Mouse (Mus musculus): ENCODE data around the gene Ociad1. TPM values are rescaled to one million over a fixed set of nuclear protein-coding genes. Genes with fewer than 3 reads are reported as not detected.

Gene Ociad1
- polyA plus RNA-seq, 1 experiment, result 34.2 TPM

DNA sequence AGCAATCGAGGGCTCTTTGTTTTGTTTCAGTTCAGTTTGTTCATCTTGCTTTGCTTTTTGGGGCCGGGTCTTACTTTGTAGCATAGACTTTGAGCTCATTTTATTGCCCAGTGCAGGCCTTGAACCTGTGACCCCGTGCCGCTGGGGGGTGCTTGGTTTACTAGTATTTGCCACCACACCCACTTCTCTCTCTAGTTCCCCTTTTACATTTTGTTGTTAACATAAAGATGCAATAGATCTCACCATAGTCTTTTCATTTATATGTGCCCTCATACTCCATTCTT, 12.1 kb upstream of the Ociad1 start:
- WGBS, result 72% methylated on average over 4 of the region's 4 CpGs
- no peak for DNase-seq (ENCODE audit: low read depth in 1 of 2, low spot score in 2 of 2)
- H3K4me1 ChIP-seq (ENCODE audit: control insufficient read depth, insufficient read depth, insufficient read length), result no peaks in the 10 kb centered on the region
- no peaks in the 10 kb centered on the region for H3K36me3 ChIP-seq (ENCODE audit: control insufficient read depth, insufficient read depth, low read length)
- TF ChIP-seq CTCF (IDR thresholded peaks at IDR 0.05; ENCODE audit: extremely low read depth, insufficient read depth, insufficient read length, insufficient replicate concordance), result no peak
- no peak for TF ChIP-seq POLR2A (IDR thresholded peaks at IDR 0.05; ENCODE audit: low read depth, low read length)
- no peak overlapping the region for H3K27ac ChIP-seq (ENCODE audit: insufficient read depth, low read length)
- H3K27me3 ChIP-seq (ENCODE audit: control insufficient read depth, insufficient read depth, low read length), result no peaks in the 10 kb centered on the region
- H3K4me3 ChIP-seq (ENCODE audit: extremely low read depth, insufficient read depth, insufficient read length), result no peak overlapping the region

DNA sequence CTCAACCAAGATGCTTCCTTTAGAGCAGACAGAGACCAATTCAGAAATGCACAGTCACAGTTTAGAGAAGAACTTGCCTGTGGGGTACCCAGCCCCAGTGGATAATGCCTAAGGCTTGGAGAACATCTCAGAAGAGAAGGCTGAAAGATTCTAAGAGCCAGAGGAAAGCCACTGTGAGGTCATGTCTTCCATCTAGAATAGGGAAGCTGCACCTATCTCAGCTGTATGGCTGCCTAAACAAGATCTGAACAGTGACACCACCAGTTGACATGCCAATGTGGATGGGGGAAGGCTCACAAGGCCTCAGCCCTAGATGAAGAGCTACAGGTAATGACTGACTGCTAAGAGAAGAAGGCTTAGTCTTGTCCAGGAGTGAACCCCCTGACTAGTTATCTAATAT, 8.5 kb upstream of the Ociad1 start:
- H3K4me3 ChIP-seq (ENCODE audit: extremely low read depth, insufficient read depth, insufficient read length), result no peak overlapping the region
- no peak overlapping the region for H3K27ac ChIP-seq (ENCODE audit: insufficient read depth, low read length)

DNA sequence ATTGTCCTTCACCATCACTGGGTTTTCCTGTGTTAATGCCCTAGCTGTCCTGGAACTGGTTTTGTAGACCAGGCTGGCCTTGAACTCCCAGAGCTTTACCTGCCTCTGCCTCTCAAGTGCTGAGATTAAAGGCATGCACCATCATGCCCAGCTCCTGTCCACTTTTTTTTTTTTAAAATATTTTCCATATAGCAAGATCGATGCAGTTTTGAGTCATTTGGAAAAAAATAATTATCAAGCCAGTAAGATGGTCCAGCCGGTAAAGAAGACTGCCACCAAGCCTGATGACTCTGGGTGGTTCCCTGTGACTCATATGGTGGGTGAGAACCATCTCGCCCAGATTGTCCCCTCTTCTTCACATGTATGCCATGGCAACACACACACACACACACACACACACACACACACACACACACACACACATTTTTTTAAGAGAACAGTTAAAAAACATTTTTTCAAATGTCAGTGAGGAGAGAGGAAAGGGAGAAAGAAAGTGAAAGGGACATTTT, 7.1 kb upstream of the Ociad1 start:
- Histone ChIP-seq H3K4me1 (ENCODE audit: control insufficient read depth, insufficient read depth, insufficient read length) (peaks cover 2% of the 10 kb centered on the region; the same call in 1 of the 2 replicates), H3K27ac (ENCODE audit: insufficient read depth, low read length) (no peak overlapping the region), H3K27me3 (ENCODE audit: control insufficient read depth, insufficient read depth, low read length) (no peaks in the 10 kb centered on the region), H3K36me3 (ENCODE audit: control insufficient read depth, insufficient read depth, low read length) (no peaks in the 10 kb centered on the region), H3K4me3 (ENCODE audit: extremely low read depth, insufficient read depth, insufficient read length) (no peak overlapping the region)
- TF ChIP-seq POLR2A (IDR thresholded peaks at IDR 0.05; ENCODE audit: low read depth, low read length) (no peak), CTCF (IDR thresholded peaks at IDR 0.05; ENCODE audit: extremely low read depth, insufficient read depth, insufficient read length, insufficient replicate concordance) (no peak)
- DNase-seq (ENCODE audit: low read depth in 1 of 2, low spot score in 2 of 2), result no peak
- 84% methylated on average over 3 of the region's 3 CpGs for WGBS

More for the DNA sequence above, 8.5 kb upstream of the Ociad1 start:
- Histone ChIP-seq H3K4me1 (ENCODE audit: control insufficient read depth, insufficient read depth, insufficient read length) (peaks cover 2% of the 10 kb centered on the region; the same call in 1 of the 2 replicates), H3K36me3 (ENCODE audit: control insufficient read depth, insufficient read depth, low read length) (no peaks in the 10 kb centered on the region), H3K27me3 (ENCODE audit: control insufficient read depth, insufficient read depth, low read length) (no peaks in the 10 kb centered on the region)
- no peak for DNase-seq (ENCODE audit: low read depth in 1 of 2, low spot score in 2 of 2)
- TF ChIP-seq POLR2A (IDR thresholded peaks at IDR 0.05; ENCODE audit: low read depth, low read length) (no peak), CTCF (IDR thresholded peaks at IDR 0.05; ENCODE audit: extremely low read depth, insufficient read depth, insufficient read length, insufficient replicate concordance) (no peak)

DNA sequence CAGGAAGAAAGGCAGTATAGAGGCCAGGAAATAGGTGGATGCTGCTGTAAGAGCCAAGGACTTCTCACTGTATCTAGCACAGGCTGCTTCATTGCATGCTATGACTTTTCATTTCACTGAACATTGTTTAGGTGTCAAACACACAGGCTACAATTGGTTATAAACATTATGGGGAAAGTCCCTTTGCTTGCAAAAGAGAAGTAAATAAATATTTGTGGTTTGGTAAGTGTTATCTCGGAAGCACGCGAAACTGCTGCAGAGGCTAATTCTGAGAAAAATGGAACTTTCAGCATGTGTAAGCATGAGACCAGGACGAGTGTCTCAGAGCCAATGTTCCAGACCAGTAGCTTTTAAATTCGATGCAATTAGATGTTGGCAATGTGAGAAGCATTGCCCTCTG, 6.0 kb upstream of the Ociad1 start:
- TF ChIP-seq POLR2A (IDR thresholded peaks at IDR 0.05; ENCODE audit: low read depth, low read length) (no peak), CTCF (IDR thresholded peaks at IDR 0.05; ENCODE audit: extremely low read depth, insufficient read depth, insufficient read length, insufficient replicate concordance) (no peak)

DNA sequence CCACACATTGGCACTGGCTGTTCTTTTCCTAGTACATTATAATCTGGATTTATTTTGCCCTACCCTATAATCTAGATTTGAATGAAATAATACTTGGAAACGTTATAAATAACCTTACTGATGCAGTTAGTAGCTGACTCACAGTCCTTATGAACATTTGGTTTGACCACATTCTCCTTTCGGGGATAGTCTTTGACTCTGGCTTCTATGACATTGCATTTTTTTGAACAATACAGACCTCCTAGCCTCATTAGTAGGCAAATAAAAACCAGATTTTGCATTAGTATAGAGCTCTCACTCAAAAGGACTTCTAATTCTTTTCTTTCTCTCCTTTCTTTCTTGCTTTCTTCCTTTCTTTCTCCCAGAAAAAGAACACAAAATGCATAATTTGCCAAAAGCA, 2.7 kb upstream of the Ociad1 start:
- Histone ChIP-seq H3K4me1 (ENCODE audit: control insufficient read depth, insufficient read depth, insufficient read length) (peaks cover 4% of the 10 kb centered on the region; the same call in 1 of the 2 replicates), H3K36me3 (ENCODE audit: control insufficient read depth, insufficient read depth, low read length) (peaks cover 2% of the 10 kb centered on the region), H3K27me3 (ENCODE audit: control insufficient read depth, insufficient read depth, low read length) (no peaks in the 10 kb centered on the region), H3K4me3 (ENCODE audit: extremely low read depth, insufficient read depth, insufficient read length) (no peak overlapping the region), H3K27ac (ENCODE audit: insufficient read depth, low read length) (no peak overlapping the region)
- TF ChIP-seq CTCF (IDR thresholded peaks at IDR 0.05; ENCODE audit: extremely low read depth, insufficient read depth, insufficient read length, insufficient replicate concordance), result no peak
- no peak for TF ChIP-seq POLR2A (IDR thresholded peaks at IDR 0.05; ENCODE audit: low read depth, low read length)
- 46% methylated on average over 2 of the region's 2 CpGs for whole genome bisulfite sequencing
- no peak for DNase-seq (ENCODE audit: low read depth in 1 of 2, low spot score in 2 of 2)

More for the DNA sequence above, 6.0 kb upstream of the Ociad1 start:
- H3K36me3 ChIP-seq (ENCODE audit: control insufficient read depth, insufficient read depth, low read length), result no peaks in the 10 kb centered on the region
- no peak overlapping the region for H3K27ac ChIP-seq (ENCODE audit: insufficient read depth, low read length)
- WGBS, result 26% methylated on average over 5 of the region's 5 CpGs
- H3K4me3 ChIP-seq (ENCODE audit: extremely low read depth, insufficient read depth, insufficient read length), result no peak overlapping the region
- DNase-seq (ENCODE audit: low read depth in 1 of 2, low spot score in 2 of 2), result peak in 1 of 2 experiments; percentile 7
- peaks cover 2% of the 10 kb centered on the region; the same call in 1 of the 2 replicates for H3K4me1 ChIP-seq (ENCODE audit: control insufficient read depth, insufficient read depth, insufficient read length)
- H3K27me3 ChIP-seq (ENCODE audit: control insufficient read depth, insufficient read depth, low read length), result no peaks in the 10 kb centered on the region

DNA sequence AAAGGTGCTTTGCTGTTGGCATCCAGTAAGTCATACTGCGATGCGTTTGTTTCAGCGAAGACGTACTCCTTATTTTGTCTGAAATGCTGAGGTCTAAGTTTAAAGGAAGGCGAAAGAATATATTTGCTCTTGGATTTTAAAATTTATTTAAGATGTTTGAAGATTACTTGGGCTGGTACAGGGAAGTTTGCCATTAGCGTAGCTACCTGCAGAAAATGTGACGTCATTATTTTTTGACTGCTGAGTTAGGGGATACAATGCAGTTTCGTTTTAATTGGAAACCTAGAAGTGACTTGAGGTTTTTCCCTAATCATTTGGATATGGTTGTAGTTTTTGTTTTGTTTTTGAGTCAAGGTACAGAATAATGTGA, 859 bp downstream of the Ociad1 start:
- TF ChIP-seq CTCF (IDR thresholded peaks at IDR 0.05; ENCODE audit: extremely low read depth, insufficient read depth, insufficient read length, insufficient replicate concordance) (no peak), POLR2A (IDR thresholded peaks at IDR 0.05; ENCODE audit: low read depth, low read length) (no peak)
- peak overlapping the region; percentile 97 for H3K4me3 ChIP-seq (ENCODE audit: extremely low read depth, insufficient read depth, insufficient read length)
- H3K4me1 ChIP-seq (ENCODE audit: control insufficient read depth, insufficient read depth, insufficient read length), result peaks cover 2% of the 10 kb centered on the region; the same call in 1 of the 2 replicates
- H3K36me3 ChIP-seq (ENCODE audit: control insufficient read depth, insufficient read depth, low read length), result peaks cover 12% of the 10 kb centered on the region
- DNase-seq (ENCODE audit: low read depth in 1 of 2, low spot score in 2 of 2), result no peak
- 3% methylated on average over 8 of the region's 8 CpGs for WGBS
- no peaks in the 10 kb centered on the region for H3K27me3 ChIP-seq (ENCODE audit: control insufficient read depth, insufficient read depth, low read length)
- H3K27ac ChIP-seq (ENCODE audit: insufficient read depth, low read length), result no peak overlapping the region

DNA sequence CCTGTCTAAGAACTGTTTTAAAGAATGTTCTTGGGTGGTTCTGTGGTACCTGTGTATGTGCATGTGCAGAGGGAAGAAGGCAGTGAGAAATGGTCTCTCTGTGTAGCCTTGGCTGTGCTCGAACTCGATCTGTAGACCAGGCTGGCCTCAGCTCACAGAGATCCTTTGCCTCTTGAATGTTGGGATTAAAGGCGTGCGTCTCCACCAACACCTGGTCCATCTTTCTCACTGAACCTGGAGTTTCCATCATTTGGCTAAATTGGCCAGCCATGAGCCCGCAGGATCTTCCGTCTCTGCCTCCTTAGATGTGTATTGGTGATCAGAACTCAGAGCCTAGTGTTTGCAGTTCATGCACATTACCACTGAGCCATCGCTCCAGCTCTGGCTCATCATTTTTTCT, 2.4 kb downstream of the Ociad1 start:
- 97% methylated on average over 7 of the region's 7 CpGs for WGBS
- Histone ChIP-seq H3K4me3 (ENCODE audit: extremely low read depth, insufficient read depth, insufficient read length) (no peak overlapping the region), H3K27ac (ENCODE audit: insufficient read depth, low read length) (no peak overlapping the region), H3K27me3 (ENCODE audit: control insufficient read depth, insufficient read depth, low read length) (no peaks in the 10 kb centered on the region), H3K4me1 (ENCODE audit: control insufficient read depth, insufficient read depth, insufficient read length) (peaks cover 2% of the 10 kb centered on the region; the same call in 1 of the 2 replicates), H3K36me3 (ENCODE audit: control insufficient read depth, insufficient read depth, low read length) (peaks cover 12% of the 10 kb centered on the region)
- TF ChIP-seq CTCF (IDR thresholded peaks at IDR 0.05; ENCODE audit: extremely low read depth, insufficient read depth, insufficient read length, insufficient replicate concordance), result no peak
- TF ChIP-seq POLR2A (IDR thresholded peaks at IDR 0.05; ENCODE audit: low read depth, low read length), result no peak
- DNase-seq (ENCODE audit: low read depth in 1 of 2, low spot score in 2 of 2), result no peak
